Mouse (Mus musculus): ENCODE measurements at regions not wholly inside any gene's neighbourhood (a gene's known extent, or its start where the extent isn't known, plus 50 kb on each side); places are given as distances from the start of the nearest gene placed in this dataset.

DNA sequence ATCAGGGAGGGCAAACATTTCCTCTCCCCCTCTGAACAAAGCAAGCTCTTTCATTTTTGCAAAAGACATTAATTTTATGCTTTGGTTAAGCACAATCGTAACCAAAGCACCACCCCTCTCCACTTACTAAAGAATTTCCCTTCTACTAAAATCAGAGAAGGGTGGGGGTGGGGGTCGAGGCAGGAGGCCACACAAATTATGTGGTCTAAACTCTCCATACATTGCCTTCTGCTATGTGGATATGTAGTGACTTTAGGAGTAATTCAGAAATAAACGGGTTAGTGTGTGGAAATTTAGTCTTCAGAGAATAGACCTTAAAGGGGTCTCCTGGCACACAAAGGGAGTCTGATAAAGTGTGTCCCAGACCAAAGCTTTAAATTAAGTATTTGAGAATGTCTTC is 204.1 kb upstream of the Sfrp2 start:
- TF ChIP-seq CTCF (IDR thresholded peaks at IDR 0.05; ENCODE audit: insufficient read depth, low read depth, low read length): no peak
- TF ChIP-seq POLR2A (IDR thresholded peaks at IDR 0.05; ENCODE audit: insufficient read depth, low read depth, low read length): no peak

Measured in olfactory bulb, adult 2 months (tissue).